Mouse (Mus musculus): ENCODE results near the gene Asah2.
"Not testable (repeated sequence)": the region's sequence is repeated elsewhere in the genome, so short reads cannot be mapped to it uniquely, and the experiment has no call there.

The Asah2 gene

GRCm38 (mm10) chr19:32107771-32108306 is at the start of gene Asah2:
Asah2 (minus strand) TSS chr19:32108211.
- peak; percentile 59 for DNase-seq

GRCm38 (mm10) chr19:32157045-32157444 is 49.0 kb upstream of the Asah2 start:
- DNase-seq: no peak

- no peak for DNase-seq
Measured at GRCm38 (mm10) chr19:32152529-32152928, 44.5 kb upstream of the Asah2 start.

GRCm38 (mm10) chr19:32148710-32149109 is 40.7 kb upstream of the Asah2 start:
- no peak for DNase-seq

- no peak for DNase-seq
Measured at GRCm38 (mm10) chr19:32142383-32142782, 34.4 kb upstream of the Asah2 start.

- no peak for DNase-seq
Measured at GRCm38 (mm10) chr19:32138361-32139088, 30.5 kb upstream of the Asah2 start.

GRCm38 (mm10) chr19:32137904-32138303 is 29.9 kb upstream of the Asah2 start:
- DNase-seq: no peak

- DNase-seq: peak; percentile 21
Measured at GRCm38 (mm10) chr19:32136888-32137625, 29.0 kb upstream of the Asah2 start.

GRCm38 (mm10) chr19:32131707-32132488 is 23.9 kb upstream of the Asah2 start:
- DNase-seq: not testable (repeated sequence)

GRCm38 (mm10) chr19:32129281-32129680 is 21.3 kb upstream of the Asah2 start:
- DNase-seq: no peak

GRCm38 (mm10) chr19:32127180-32127850 is 19.3 kb upstream of the Asah2 start:
- DNase-seq: no peak

- DNase-seq: no peak
Measured at GRCm38 (mm10) chr19:32124155-32124554, 16.1 kb upstream of the Asah2 start.

- DNase-seq: no peak
Measured at GRCm38 (mm10) chr19:32123196-32123595, 15.2 kb upstream of the Asah2 start.

GRCm38 (mm10) chr19:32120798-32121197 is 12.8 kb upstream of the Asah2 start:
- DNase-seq: no peak

- DNase-seq: no peak
Measured at GRCm38 (mm10) chr19:32119666-32120065, 11.7 kb upstream of the Asah2 start.

- no peak for DNase-seq
Measured at GRCm38 (mm10) chr19:32118496-32118895, 10.5 kb upstream of the Asah2 start.

- DNase-seq: no peak
Measured at GRCm38 (mm10) chr19:32117484-32118018, 9.5 kb upstream of the Asah2 start.

GRCm38 (mm10) chr19:32111866-32112790 is 4.1 kb upstream of the Asah2 start:
- no peak for DNase-seq

GRCm38 (mm10) chr19:32106750-32107149 is 1.3 kb downstream of the Asah2 start:
- DNase-seq: no peak

- no peak for DNase-seq
Measured at GRCm38 (mm10) chr19:32104217-32104616, 3.8 kb downstream of the Asah2 start.

GRCm38 (mm10) chr19:32102976-32103300 is 5.1 kb downstream of the Asah2 start:
- no peak for DNase-seq

All from right cerebral cortex, postnatal 14 days (tissue).